Mouse (Mus musculus) embryo, embryonic 11.5 days (tissue): Measurements from ENCODE around the gene Timeless.
"Not testable (repeated sequence)": the region's sequence is repeated elsewhere in the genome, so short reads cannot be mapped to it uniquely, and the experiment has no call there.

Experiments
- DNase-seq: peaks from one replicate; pipeline ENCODE4 v3.0.0-alpha.2; 2012; ENCODE audit warnings: low read depth, low spot score

Gene Timeless

DNA sequence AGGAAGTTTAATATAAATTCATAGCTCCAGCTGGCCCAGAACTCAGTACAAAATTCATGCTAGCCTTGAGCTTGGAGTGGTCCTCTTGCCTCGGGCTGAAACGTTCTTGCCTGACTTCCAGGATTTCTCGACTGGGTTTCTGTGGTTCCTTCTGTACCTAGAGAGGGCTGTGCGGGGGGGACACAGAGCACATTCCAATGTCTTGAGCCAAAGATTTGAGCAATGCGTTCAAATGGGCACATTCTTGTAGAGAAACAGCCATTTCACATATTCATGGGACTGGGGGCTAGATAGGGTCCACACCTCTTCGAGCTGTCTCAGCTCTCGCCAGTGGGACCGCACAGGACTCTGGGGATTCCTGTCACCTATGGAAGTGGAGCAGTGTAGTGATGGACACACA, 24.1 kb downstream of the Timeless start:
- DNase-seq, result no peak

DNA sequence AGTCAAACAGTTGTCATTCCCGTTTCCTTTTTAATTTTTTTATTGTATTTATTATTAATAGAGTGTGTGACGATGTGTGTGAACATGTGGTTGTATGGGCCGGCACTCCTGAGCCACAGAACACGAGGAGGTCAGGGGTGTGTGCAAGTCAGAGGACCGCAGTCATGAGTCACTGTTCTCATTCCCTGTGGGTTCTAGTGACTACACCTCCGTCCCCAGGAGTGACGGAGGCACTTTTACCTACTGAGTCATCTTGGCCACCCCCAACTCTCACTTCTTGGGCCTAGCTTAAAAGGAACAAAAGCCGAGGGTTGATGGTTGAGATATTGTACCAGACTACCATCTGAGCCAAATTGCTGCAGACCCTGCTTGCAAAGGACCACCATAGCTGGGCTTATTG, 24.5 kb downstream of the Timeless start:
- no peak for DNase-seq

DNA sequence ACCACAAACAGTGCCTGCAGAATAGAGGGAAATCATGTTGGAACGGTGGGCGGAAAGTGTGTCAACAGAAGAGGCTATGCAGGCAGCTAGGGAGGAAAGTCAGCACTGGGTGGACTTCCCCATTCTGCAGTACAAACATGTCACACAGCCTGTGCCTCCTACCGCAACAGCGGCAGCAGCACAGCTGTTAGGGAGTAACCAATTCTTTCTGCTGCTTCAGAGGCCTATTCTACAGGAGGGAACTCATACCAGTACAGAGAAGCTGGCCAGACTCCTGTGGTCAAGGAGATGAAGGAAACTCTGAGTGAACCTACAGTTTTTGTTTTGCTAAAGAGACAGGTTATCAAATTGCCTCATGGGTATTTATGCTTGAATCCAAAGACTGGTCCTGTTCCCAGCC, 27.1 kb downstream of the Timeless start:
- DNase-seq, result no peak

DNA sequence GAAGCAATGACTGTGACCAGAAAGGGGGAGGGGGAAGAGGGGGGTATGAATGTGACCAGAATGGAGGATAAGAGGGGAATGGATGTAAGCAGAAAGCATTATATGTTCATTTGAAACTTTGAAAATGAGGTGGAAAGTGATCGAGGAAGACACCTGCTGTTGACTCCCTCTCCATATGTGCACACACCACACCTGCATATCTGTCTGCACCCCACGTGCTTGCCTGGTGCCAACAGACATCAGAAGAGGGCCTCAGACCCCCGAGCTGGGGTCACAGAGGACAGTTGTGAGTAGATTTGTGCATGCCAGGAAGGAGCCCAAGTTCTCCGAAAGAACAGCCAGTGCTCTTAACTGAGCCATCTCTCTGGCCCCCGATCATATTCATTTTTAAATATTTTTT, 28.1 kb downstream of the Timeless start:
- no peak for DNase-seq

DNA sequence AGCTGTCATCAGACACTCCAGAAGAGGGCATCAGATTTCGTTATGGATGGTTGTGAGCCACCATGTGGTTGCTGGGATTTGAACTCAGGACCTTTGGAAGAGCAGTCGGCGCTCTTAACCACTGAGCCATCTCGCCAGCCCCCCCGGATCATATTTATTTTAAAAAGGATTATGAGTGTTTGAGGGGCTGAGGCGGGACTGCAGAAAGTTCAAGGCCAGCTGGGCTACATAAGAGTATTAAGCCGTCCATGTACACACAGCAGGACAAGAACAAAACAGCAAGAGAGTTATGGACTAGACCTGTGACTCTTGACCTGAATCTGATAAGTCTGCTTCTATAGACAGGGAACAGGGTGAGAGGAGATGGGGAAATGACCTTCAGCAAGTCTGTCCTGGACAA, 28.5 kb downstream of the Timeless start:
- DNase-seq, result not testable (repeated sequence)

DNA sequence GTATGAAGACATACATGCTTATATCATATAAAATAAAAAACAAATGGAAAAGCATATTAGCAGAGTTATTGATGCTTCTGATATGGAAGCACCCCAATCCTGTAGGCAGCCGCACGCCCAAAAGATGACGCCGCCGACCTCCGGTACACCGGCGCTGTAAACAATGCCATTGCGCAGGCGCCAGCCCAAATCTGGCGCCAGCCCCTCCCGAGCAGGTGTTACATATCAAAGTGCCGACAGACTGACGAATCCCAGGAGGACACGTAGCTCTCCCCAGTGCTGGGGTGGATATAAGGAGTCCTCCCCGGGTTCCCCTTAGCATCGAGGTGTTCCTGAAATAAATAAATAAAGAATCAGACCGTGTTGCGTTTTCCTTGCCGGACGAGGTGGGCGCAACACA, 30.4 kb downstream of the Timeless start:
- no peak for DNase-seq

DNA sequence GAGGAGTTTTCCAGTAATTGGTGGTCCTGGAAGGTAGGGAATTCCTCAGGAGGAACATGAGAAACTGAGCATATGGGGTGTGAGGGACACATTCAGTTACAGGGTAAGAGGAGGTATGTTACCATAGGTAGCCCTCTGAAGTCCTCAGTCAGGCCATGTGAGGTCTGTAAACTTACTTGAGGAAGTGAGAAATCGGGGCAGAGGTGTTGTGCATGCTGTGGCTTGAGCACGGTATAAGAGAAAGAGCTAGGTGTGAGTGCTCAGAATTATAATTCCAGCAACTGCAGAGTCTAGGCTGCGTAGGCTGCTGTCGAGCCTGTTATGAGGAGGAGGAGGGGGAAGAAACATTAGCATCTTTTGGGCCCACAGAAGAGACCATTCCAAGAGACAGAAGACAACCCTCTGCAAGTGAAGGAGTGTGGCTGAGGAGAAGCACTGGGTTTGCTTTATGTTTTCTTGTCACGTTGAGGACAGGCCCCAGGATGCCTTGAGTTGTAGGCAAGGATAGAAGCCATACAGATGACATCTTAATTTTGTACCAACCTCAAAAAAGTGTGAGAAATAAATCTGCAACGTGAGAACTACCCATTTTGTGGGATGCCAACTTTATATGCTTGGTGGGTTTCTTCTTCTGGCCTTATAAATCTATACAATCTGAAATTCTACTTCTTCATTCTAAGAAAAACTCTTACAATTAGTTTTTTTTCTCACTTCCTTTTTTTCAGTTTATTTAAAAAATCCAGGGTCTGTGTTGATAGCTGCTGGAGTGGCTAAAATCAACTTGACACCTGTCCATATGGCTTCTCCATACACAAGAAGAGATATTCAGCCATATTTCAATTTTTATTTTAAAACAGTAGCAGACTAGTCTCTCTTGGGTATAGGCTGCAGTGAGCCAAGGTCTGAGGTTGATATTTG, 31.8 kb downstream of the Timeless start:
- no peak for DNase-seq

DNA sequence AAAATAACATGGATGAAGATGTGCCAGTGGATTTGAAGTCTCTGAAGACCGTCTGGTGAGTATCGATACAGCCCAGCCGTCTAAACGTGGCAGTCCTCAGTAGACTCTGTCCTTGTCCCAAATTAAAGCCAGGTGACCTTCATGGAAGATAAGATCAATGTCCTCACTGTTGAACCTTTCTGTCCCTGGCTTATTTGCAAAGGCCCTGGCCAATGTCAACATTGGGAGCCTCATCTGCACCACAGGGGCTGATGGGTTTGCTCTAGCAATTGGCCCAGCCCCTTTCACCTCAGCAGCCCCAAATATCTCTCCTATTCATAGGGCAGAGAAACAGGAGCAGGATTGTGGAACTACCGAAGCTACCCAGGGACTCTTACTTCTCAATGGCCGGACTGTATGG, 36.5 kb downstream of the Timeless start, which contains the start of gene Apof:
Gene Apof (plus strand): TSS at position 301 of the 400 bp plus-strand sequence.
- no peak for DNase-seq

DNA sequence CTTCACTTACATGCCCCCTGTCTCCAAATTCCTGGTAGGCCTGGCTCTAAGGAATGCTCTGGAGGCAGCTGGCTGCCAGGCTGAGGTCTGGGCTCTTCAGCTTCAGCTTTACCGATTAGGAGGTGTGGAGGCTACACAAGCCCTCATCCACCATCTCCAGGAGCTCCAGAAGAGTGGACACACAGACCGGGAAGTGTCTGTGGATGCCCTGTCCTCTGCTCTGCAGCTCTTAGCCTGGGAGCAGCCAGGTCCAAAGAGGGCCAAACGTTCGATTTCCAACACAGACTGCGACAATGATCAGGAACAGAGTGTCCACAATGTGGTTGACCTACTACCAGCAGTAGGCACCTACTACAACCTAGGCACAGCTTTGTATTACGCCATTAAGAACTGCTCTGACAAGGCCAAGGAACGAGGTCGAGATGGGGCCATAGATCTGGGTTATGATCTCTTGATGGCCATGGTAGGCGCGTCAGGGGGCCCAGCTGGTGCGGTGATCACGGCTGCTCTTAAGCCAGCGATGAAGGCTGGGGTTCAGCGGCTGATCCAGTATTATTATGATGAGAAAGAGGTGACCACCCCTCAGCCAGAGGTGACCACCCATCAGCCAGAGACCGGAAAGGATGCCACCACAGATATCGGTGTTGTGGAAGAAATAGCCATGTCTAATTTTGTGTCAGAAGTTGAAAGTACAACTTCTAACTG, 37.5 kb downstream of the Timeless start:
- DNase-seq, result no peak

DNA sequence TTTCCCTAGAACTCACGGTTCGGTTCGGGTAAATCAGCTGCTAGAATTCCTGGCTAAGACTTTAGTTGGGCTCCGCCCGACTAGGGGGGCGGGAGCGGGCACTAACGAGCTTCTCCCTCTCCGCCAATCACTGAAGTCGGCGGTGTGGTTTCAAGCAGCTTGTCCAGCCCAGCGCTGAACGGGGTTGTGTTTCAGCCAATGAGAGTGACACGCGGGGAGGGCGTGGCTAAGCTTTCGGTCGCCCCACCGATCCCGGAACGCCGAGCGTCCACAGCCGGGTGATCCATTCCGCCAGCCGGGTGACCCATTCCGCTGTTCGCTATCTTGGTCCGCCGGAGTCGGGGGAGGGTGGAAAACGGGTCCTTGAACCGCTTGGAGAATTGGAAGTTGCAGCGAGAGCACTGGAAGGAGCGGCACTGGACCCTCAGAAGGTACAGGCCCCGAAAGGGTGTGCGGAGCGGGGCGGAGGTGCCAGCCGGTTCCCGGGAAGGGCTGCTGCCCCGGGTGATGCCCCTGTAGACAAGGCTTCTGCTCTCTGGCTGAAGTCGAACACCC, 38.5 kb downstream of the Timeless start, which contains the start of gene Stat2:
Gene Stat2 (plus strand): TSS at position 273 of the 555 bp plus-strand sequence.
- peak; percentile 95 for DNase-seq

DNA sequence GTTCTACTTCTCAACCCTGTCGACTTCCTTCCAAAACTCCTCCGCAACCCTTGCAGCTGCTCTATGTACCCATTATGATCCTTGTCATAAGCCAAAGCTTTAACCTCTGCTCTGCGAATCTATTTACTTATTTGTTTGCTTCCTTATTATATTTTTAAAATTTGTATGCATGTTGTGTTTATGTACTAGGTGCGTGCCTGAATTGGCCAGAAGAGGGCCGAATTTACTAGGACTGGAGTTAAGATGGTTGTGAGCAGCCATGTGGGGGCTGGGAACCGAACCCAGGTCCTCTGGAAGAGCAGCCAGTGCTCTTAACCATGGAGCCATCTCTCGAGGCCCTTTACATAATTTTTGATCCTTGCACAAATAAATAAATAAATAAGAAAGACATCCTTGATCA, 39.0 kb downstream of the Timeless start:
- no peak for DNase-seq

DNA sequence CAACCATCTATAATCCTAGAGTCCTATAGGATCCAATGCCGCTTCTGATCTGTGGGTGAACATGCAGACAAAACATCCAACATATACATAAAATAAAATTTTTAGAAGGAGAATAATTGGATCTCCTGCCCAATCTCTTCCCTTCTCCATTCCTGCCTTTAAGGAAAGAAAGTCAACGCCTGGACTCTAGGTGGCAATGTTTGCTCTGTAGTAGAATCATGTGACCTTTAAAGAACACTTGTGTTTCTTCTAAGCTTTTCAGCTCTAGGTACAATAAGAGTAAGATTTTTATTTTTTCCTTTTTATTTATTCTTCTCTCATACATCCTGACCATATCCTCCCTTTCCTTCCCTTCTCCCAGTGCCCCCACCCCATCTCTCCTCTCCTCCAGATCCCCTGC, 40.0 kb downstream of the Timeless start:
- no peak for DNase-seq

DNA sequence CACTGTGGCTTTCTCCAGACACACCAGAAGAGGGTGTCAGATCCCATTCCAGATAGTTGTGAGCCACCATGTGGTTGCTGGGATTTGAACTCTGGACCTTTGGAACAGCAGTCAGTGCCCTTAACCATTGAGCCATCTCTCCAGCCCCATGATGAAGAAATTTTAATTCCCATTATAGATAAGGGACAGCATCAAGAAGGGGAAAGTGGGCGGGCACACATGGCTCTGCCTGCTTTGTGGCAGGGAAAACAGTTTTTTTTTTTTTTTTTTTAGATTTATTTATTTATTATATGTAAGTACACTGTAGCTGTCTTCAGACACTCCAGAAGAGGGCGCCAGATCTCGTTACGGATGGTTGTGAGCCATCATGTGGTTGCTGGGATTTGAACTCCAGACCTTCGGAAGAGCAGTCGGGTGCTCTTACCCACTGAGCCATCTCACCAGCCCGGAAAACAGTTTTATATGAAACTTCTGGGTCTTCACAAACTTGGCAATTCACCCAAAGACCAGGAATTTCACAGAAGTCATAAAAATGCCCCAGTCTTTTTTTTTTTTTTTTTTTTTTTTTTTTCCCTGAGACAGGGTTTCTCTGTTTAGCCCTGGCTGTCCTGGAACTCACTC, 41.1 kb downstream of the Timeless start:
- DNase-seq, result not testable (repeated sequence)

DNA sequence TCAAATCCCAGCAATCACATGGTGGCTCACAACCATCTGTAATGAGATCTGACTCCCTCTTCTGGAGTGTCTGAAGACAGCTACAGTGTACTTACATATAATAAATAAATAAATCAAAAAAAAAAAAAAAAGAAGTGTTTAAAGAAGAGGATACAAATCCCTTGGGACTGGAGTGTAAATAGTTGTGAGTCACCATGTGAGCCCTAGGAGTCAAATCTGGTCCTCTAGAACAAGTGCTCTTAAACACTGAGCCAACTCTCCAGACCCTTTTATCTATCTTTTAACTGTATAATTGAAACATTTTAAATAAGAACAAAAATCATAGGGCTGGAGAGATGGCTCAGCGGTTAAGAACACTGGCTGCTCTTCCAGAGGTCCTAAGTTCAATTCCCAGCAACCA, 43.5 kb downstream of the Timeless start:
- DNase-seq, result not testable (repeated sequence)

DNA sequence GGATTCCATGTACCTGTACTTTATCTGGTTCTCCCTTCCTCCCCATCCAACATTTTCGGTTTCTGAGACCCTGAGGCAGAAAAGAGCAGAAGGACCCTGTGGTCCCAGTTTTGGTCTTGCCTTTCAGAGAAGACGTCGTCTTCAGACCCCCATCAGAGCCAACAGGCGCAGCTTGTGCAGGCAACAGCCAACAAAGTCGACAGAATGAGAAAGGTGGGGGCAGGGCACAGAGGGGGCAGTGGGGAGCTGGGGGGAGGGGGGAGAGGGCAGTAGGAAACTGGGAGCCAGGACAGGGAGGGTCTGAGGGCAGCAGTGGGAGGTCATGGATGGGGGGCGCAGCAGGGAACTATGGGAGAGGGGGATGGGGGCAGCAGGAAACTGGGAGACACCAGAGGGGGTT, 46.3 kb downstream of the Timeless start:
- no peak for DNase-seq

DNA sequence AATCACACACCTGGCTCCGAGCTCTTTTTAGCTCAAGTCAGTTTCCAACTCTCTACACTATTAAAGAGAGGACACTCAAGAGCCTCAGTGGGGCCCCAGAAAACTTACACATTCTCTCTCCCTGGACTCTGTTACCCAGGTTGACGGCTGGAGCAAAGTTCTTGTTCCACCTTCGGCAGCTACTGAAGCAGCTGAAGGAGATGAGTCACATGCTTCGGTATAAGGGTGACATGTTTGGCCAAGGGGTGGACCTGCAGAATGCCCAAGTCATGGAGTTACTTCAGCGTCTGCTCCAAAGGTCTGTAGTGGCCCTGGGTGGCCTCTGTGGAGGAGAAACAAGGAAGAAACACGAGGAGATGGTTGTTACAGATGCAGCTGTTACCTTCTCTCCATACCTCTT, 49.1 kb downstream of the Timeless start:
- no peak for DNase-seq

DNA sequence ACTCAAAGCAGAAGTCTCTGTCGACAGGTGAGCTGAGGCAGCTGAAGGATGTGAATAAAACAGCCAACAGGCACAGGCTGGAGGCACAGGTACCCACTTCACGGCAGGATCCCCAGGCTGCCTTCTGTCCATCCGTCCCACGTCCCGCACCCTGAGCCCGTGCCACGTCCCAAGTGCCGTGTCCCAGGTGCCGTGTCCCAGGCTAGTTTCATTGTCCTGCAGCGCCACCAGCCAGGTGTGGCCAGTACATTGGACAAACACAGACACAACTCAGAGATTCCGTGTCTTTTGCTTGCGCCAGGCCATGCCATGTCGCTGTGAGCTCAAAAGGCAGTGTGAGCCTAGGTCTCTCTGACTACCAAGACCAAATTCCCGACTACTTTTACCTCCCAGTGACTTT, 49.8 kb downstream of the Timeless start:
- no peak for DNase-seq

DNA sequence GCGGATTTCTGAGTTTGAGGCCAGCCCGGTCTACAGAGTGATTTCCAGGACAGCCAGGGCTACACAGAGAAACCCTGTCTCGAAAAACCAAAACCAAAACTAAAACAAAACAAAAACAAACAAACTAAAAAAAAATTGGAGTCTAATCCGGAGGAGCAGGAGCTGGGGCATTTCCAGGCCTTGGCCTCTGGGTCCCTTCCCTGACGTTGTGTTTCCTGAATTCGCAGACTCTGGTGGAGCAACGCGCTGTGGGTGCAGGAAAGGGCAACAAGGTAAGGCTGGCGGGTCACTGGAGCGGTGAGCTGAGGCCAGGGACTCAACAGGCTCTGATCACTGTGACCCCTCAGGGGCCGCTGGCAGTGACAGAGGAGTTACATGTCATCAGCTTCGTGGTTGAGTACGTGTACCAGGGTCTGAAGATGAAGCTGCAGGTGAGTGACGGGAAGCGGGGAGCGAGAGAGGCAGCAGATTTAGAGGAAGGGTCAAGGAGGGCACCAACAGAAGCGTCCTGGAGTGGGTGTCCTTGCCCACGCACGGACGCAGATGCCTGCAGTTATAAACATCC, 51.1 kb downstream of the Timeless start:
- DNase-seq, result no peak

DNA sequence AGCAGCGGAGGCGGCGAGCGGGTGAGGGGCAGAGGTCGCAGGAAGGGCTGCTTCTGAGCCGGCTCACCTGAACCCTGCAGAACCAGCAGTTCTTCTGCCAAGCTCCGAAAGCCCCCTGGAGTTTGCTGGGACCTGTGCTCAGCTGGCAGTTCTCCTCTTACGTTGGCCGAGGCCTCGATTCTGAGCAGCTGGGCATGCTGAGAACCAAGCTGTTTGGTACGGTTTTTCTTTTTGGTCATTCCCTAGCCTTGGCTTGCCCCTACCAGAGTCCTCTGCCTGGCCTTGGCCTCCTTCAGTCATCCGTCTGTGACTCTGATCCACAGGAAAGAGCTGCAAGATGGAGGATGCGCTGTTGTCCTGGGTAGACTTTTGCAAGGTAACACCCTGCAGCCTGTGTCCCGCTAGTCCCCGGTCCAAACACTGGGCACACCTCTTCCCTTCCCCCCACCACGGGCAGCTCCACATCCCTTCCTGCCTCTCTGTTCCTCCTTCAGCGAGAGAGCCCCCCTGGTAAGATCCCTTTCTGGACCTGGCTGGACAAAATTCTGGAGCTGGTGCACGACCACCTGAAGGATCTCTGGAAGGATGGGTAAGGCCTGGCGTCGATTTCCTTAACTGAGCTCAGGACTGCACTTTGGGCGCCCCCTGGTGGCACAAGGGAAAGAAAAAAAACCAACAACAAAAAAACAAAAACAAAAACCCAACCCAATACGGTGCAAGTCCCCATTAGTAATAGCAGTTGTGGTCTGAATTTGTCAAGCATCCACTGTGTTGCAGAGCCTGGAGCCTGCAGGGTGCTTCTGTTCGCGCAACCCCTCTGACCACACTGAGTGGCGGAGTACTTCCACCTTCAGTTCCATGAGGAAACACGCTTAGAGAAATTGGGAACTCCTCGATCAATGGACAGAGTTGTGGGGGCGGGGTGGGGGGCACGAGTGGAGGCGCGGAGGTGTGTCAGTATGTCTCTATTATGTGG, 52.0 kb downstream of the Timeless start:
- peak; percentile 65 for DNase-seq

DNA sequence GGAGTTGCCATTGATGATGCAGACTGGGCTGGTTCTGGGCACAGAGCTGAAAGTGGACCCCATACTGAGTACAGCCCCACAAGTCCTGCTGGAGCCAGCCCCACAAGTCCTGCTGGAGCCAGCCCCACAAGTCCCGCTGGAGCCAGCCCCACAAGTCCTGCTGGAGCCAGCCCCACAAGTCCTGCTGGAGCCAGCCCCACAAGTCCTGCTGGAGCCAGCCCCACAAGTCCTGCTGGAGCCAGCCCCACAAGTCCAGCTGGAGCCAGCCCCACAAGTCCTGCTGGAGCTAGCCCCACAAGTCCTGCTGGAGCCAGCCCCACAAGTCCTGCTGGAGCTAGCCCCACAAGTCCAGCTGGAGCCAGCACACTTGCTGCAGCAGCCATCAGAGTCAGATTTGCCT, 58.7 kb downstream of the Timeless start:
- DNase-seq, result not testable (repeated sequence)
